Mouse (Mus musculus) retina, embryonic 14.5 days (tissue): Measurements from ENCODE around the gene Foxo6.

Experiments
- DNase-seq: peaks from one replicate; pipeline ENCODE4 v3.0.0-alpha.2; 2015; ENCODE audit warnings: low spot score

Foxo6 gene

GRCm38 (mm10) chr4:120284187-120284586 is 3.0 kb downstream of the Foxo6 start:
- no peak for DNase-seq

- DNase-seq, result peak; percentile 76
Observed at GRCm38 (mm10) chr4:120283141-120283540, 4.0 kb downstream of the Foxo6 start.

GRCm38 (mm10) chr4:120282568-120283091 is 4.5 kb downstream of the Foxo6 start:
- DNase-seq, result peak; percentile 43

- DNase-seq, result no peak
Observed at GRCm38 (mm10) chr4:120281011-120281410, 6.1 kb downstream of the Foxo6 start.

GRCm38 (mm10) chr4:120280432-120280831 is 6.7 kb downstream of the Foxo6 start:
- DNase-seq, result no peak

GRCm38 (mm10) chr4:120277255-120277928 is 9.8 kb downstream of the Foxo6 start:
- peak; percentile 47 for DNase-seq

- no peak for DNase-seq
Observed at GRCm38 (mm10) chr4:120275487-120275886, 11.7 kb downstream of the Foxo6 start.

- DNase-seq, result no peak
Observed at GRCm38 (mm10) chr4:120273594-120273993, 13.6 kb downstream of the Foxo6 start.

GRCm38 (mm10) chr4:120271886-120272580 is 15.1 kb downstream of the Foxo6 start:
- no peak for DNase-seq

GRCm38 (mm10) chr4:120271208-120271607 is 15.9 kb downstream of the Foxo6 start:
- DNase-seq, result no peak

- DNase-seq, result no peak
Observed at GRCm38 (mm10) chr4:120270937-120271199, 16.3 kb downstream of the Foxo6 start.

- no peak for DNase-seq
Observed at GRCm38 (mm10) chr4:120270148-120270936, 16.8 kb downstream of the Foxo6 start.

- DNase-seq, result no peak
Observed at GRCm38 (mm10) chr4:120269426-120269825, 17.7 kb downstream of the Foxo6 start.

GRCm38 (mm10) chr4:120268214-120269061 is 18.7 kb downstream of the Foxo6 start:
- DNase-seq, result peak; percentile 54

GRCm38 (mm10) chr4:120267683-120268082 is 19.5 kb downstream of the Foxo6 start:
- DNase-seq, result no peak

- no peak for DNase-seq
Observed at GRCm38 (mm10) chr4:120267136-120267535, 20.0 kb downstream of the Foxo6 start.

GRCm38 (mm10) chr4:120264105-120264504 is 23.0 kb downstream of the Foxo6 start:
- no peak for DNase-seq

GRCm38 (mm10) chr4:120262726-120263125 is 24.4 kb downstream of the Foxo6 start:
- DNase-seq, result no peak

GRCm38 (mm10) chr4:120262206-120262605 is 24.9 kb downstream of the Foxo6 start:
- no peak for DNase-seq

- DNase-seq, result no peak
Observed at GRCm38 (mm10) chr4:120259356-120260181, 27.6 kb downstream of the Foxo6 start.

GRCm38 (mm10) chr4:120248800-120249261 is 38.3 kb downstream of the Foxo6 start:
- peak; percentile 68 for DNase-seq
